Mouse (Mus musculus): ENCODE measurements around the gene Atp10a. TPM values are rescaled to one million over a fixed set of nuclear protein-coding genes. Genes with fewer than 3 reads are reported as not detected.

The Atp10a gene
- polyA plus RNA-seq, 1 experiment from 2014 or later = 1.1 TPM

- no peak for ATAC-seq
- Histone ChIP-seq H3K9ac (ENCODE audit: low read depth, low read length) (no peak overlapping the region), H3K4me3 (ENCODE audit: low read length) (no peak overlapping the region), H3K36me3 (ENCODE audit: control insufficient read depth, insufficient read depth, low read length) (no peaks in the 10 kb centered on the region), H3K4me2 (ENCODE audit: low read length) (no peak overlapping the region), H3K9me3 (ENCODE audit: control insufficient read depth, low read length) (no peaks in the 10 kb centered on the region), H3K27me3 (replicated peaks; ENCODE audit: control insufficient read depth, insufficient read depth, low read length) (no peaks in the 10 kb centered on the region), H3K27ac (ENCODE audit: low read depth, low read length) (no peak overlapping the region), H3K4me1 (ENCODE audit: control insufficient read depth, insufficient read depth, low read depth, low read length) (no peaks in the 10 kb centered on the region)
- 84% methylated on average over 1 of the region's 1 CpGs for whole genome bisulfite sequencing
Observed at GRCm38 (mm10) chr7:58685967-58686366, 30.0 kb downstream of the Atp10a start.

GRCm38 (mm10) chr7:58686573-58686972 is 30.6 kb downstream of the Atp10a start:
- Histone ChIP-seq H3K27ac (ENCODE audit: low read depth, low read length) (no peak overlapping the region), H3K4me2 (ENCODE audit: low read length) (no peak overlapping the region), H3K9me3 (ENCODE audit: control insufficient read depth, low read length) (no peaks in the 10 kb centered on the region), H3K36me3 (ENCODE audit: control insufficient read depth, insufficient read depth, low read length) (no peaks in the 10 kb centered on the region), H3K27me3 (replicated peaks; ENCODE audit: control insufficient read depth, insufficient read depth, low read length) (no peaks in the 10 kb centered on the region), H3K4me3 (ENCODE audit: low read length) (no peak overlapping the region), H3K9ac (ENCODE audit: low read depth, low read length) (no peak overlapping the region), H3K4me1 (ENCODE audit: control insufficient read depth, insufficient read depth, low read depth, low read length) (no peaks in the 10 kb centered on the region)
- no peak for ATAC-seq
- 87% methylated on average over 5 of the region's 5 CpGs for WGBS

GRCm38 (mm10) chr7:58686997-58687396 is 31.0 kb downstream of the Atp10a start:
- Histone ChIP-seq H3K36me3 (ENCODE audit: control insufficient read depth, insufficient read depth, low read length) (no peaks in the 10 kb centered on the region), H3K4me3 (ENCODE audit: low read length) (no peak overlapping the region), H3K27me3 (replicated peaks; ENCODE audit: control insufficient read depth, insufficient read depth, low read length) (no peaks in the 10 kb centered on the region), H3K4me1 (ENCODE audit: control insufficient read depth, insufficient read depth, low read depth, low read length) (no peaks in the 10 kb centered on the region), H3K27ac (ENCODE audit: low read depth, low read length) (no peak overlapping the region), H3K4me2 (ENCODE audit: low read length) (no peak overlapping the region), H3K9ac (ENCODE audit: low read depth, low read length) (no peak overlapping the region), H3K9me3 (ENCODE audit: control insufficient read depth, low read length) (no peaks in the 10 kb centered on the region)
- 98% methylated on average over 2 of the region's 2 CpGs for WGBS
- no peak for ATAC-seq

- no peak overlapping the region for H3K9ac ChIP-seq (ENCODE audit: low read depth, low read length)
- peak; percentile 78 for ATAC-seq
- H3K36me3 ChIP-seq (ENCODE audit: control insufficient read depth, insufficient read depth, low read length) = no peaks in the 10 kb centered on the region
- H3K27ac ChIP-seq (ENCODE audit: low read depth, low read length) = peak overlapping the region; percentile 51; the same call in 1 of the 2 replicates
- no peak overlapping the region for H3K4me3 ChIP-seq (ENCODE audit: low read length)
- 71% methylated on average over 6 of the region's 6 CpGs for WGBS
- no peaks in the 10 kb centered on the region for H3K27me3 ChIP-seq (replicated peaks; ENCODE audit: control insufficient read depth, insufficient read depth, low read length)
- H3K9me3 ChIP-seq (ENCODE audit: control insufficient read depth, low read length) = no peaks in the 10 kb centered on the region
- H3K4me2 ChIP-seq (ENCODE audit: low read length) = no peak overlapping the region
- H3K4me1 ChIP-seq (ENCODE audit: control insufficient read depth, insufficient read depth, low read depth, low read length) = peaks cover 5% of the 10 kb centered on the region; the same call in 1 of the 2 replicates
Observed at GRCm38 (mm10) chr7:58690069-58690923, 34.3 kb downstream of the Atp10a start.

- 76% methylated on average over 6 of the region's 6 CpGs for WGBS
- Histone ChIP-seq H3K9me3 (ENCODE audit: control insufficient read depth, low read length) (no peaks in the 10 kb centered on the region), H3K4me1 (ENCODE audit: control insufficient read depth, insufficient read depth, low read depth, low read length) (peaks cover 5% of the 10 kb centered on the region; the same call in 1 of the 2 replicates), H3K9ac (ENCODE audit: low read depth, low read length) (no peak overlapping the region), H3K27me3 (replicated peaks; ENCODE audit: control insufficient read depth, insufficient read depth, low read length) (no peaks in the 10 kb centered on the region), H3K36me3 (ENCODE audit: control insufficient read depth, insufficient read depth, low read length) (no peaks in the 10 kb centered on the region), H3K27ac (ENCODE audit: low read depth, low read length) (no peak overlapping the region), H3K4me3 (ENCODE audit: low read length) (no peak overlapping the region), H3K4me2 (ENCODE audit: low read length) (no peak overlapping the region)
- ATAC-seq = 0 out of 2 replicates have a peak, but pooled peaks have one; percentile 35
Observed at GRCm38 (mm10) chr7:58690997-58691596, 35.1 kb downstream of the Atp10a start.

GRCm38 (mm10) chr7:58692704-58693103 is 36.7 kb downstream of the Atp10a start:
- no peak overlapping the region for H3K27ac ChIP-seq (ENCODE audit: low read depth, low read length)
- no peaks in the 10 kb centered on the region for H3K9me3 ChIP-seq (ENCODE audit: control insufficient read depth, low read length)
- no peaks in the 10 kb centered on the region for H3K36me3 ChIP-seq (ENCODE audit: control insufficient read depth, insufficient read depth, low read length)
- H3K4me1 ChIP-seq (ENCODE audit: control insufficient read depth, insufficient read depth, low read depth, low read length) = peaks cover 5% of the 10 kb centered on the region; the same call in 1 of the 2 replicates
- H3K4me2 ChIP-seq (ENCODE audit: low read length) = no peak overlapping the region
- H3K4me3 ChIP-seq (ENCODE audit: low read length) = no peak overlapping the region
- no peaks in the 10 kb centered on the region for H3K27me3 ChIP-seq (replicated peaks; ENCODE audit: control insufficient read depth, insufficient read depth, low read length)
- no peak overlapping the region for H3K9ac ChIP-seq (ENCODE audit: low read depth, low read length)
- WGBS = 77% methylated on average over 2 of the region's 2 CpGs
- ATAC-seq = no peak

GRCm38 (mm10) chr7:58693342-58693741 is 37.4 kb downstream of the Atp10a start:
- no peak overlapping the region for H3K9ac ChIP-seq (ENCODE audit: low read depth, low read length)
- WGBS = 51% methylated on average over 3 of the region's 3 CpGs
- no peaks in the 10 kb centered on the region for H3K27me3 ChIP-seq (replicated peaks; ENCODE audit: control insufficient read depth, insufficient read depth, low read length)
- H3K27ac ChIP-seq (ENCODE audit: low read depth, low read length) = no peak overlapping the region
- H3K4me2 ChIP-seq (ENCODE audit: low read length) = no peak overlapping the region
- H3K4me1 ChIP-seq (ENCODE audit: control insufficient read depth, insufficient read depth, low read depth, low read length) = peaks cover 5% of the 10 kb centered on the region; the same call in 1 of the 2 replicates
- H3K9me3 ChIP-seq (ENCODE audit: control insufficient read depth, low read length) = no peaks in the 10 kb centered on the region
- ATAC-seq = no peak
- H3K4me3 ChIP-seq (ENCODE audit: low read length) = no peak overlapping the region
- H3K36me3 ChIP-seq (ENCODE audit: control insufficient read depth, insufficient read depth, low read length) = no peaks in the 10 kb centered on the region

GRCm38 (mm10) chr7:58695661-58696060 is 39.7 kb downstream of the Atp10a start:
- 91% methylated on average over 1 of the region's 1 CpGs for WGBS
- no peak for ATAC-seq
- H3K9me3 ChIP-seq (ENCODE audit: control insufficient read depth, low read length) = no peaks in the 10 kb centered on the region
- H3K4me2 ChIP-seq (ENCODE audit: low read length) = no peak overlapping the region
- H3K4me3 ChIP-seq (ENCODE audit: low read length) = no peak overlapping the region
- H3K36me3 ChIP-seq (ENCODE audit: control insufficient read depth, insufficient read depth, low read length) = no peaks in the 10 kb centered on the region
- H3K27ac ChIP-seq (ENCODE audit: low read depth, low read length) = no peak overlapping the region
- H3K27me3 ChIP-seq (replicated peaks; ENCODE audit: control insufficient read depth, insufficient read depth, low read length) = no peaks in the 10 kb centered on the region
- peaks cover 5% of the 10 kb centered on the region; the same call in 1 of the 2 replicates for H3K4me1 ChIP-seq (ENCODE audit: control insufficient read depth, insufficient read depth, low read depth, low read length)
- H3K9ac ChIP-seq (ENCODE audit: low read depth, low read length) = no peak overlapping the region

- Histone ChIP-seq H3K4me2 (ENCODE audit: low read length) (no peak overlapping the region), H3K4me1 (ENCODE audit: control insufficient read depth, insufficient read depth, low read depth, low read length) (peaks cover 5% of the 10 kb centered on the region; the same call in 1 of the 2 replicates), H3K27me3 (replicated peaks; ENCODE audit: control insufficient read depth, insufficient read depth, low read length) (no peaks in the 10 kb centered on the region), H3K27ac (ENCODE audit: low read depth, low read length) (no peak overlapping the region), H3K9ac (ENCODE audit: low read depth, low read length) (no peak overlapping the region), H3K36me3 (ENCODE audit: control insufficient read depth, insufficient read depth, low read length) (no peaks in the 10 kb centered on the region), H3K4me3 (ENCODE audit: low read length) (no peak overlapping the region), H3K9me3 (ENCODE audit: control insufficient read depth, low read length) (no peaks in the 10 kb centered on the region)
- no peak for ATAC-seq
- WGBS = 54% methylated on average over 2 of the region's 2 CpGs
Observed at GRCm38 (mm10) chr7:58697092-58697491, 41.1 kb downstream of the Atp10a start.
